In genomic region chr5:114383184-114383904, GRCm38 (mm10) we compare ENCODE assay signal across 9 mouse cellular contexts. TPM values are rescaled to one million over a fixed set of nuclear protein-coding genes. Genes with fewer than 3 reads are reported as not detected.
DNase-seq lines count a peak whose midpoint lies in the region; ATAC-seq and TF ChIP-seq lines count a peak whose summit lies in the region.
"Had no signal": no experiment of that assay in that cellular context is flagged by ENCODE, and none has a peak within 500 bp of the region (broad histone marks: within the 10 kb centered on the region; RNA-seq: fewer than 3 reads in every experiment).

No protein-coding gene starts in this region.

- H3K4me2 ChIP-seq in forebrain, postnatal 0 days (ENCODE audit: low read depth): no peak overlapping the region
- H3K4me2 ChIP-seq in forebrain, embryonic 16.5 days (ENCODE audit: low read length): no peak overlapping the region
- no peak overlapping the region for H3K4me2 ChIP-seq in midbrain, embryonic 11.5 days
- no peak overlapping the region for H3K4me2 ChIP-seq in midbrain, embryonic 15.5 days
- no peak overlapping the region for H3K4me2 ChIP-seq in lung, embryonic 14.5 days
- no peak overlapping the region for H3K4me2 ChIP-seq in hindbrain, embryonic 14.5 days (replicated peaks)
- H3K4me2 ChIP-seq: limb, embryonic 12.5 days had no signal

- H3K4me1 ChIP-seq in forebrain, postnatal 0 days (ENCODE audit: insufficient read depth): peaks cover 16% of the 10 kb centered on the region
- peaks cover 28% of the 10 kb centered on the region for H3K4me1 ChIP-seq in forebrain, embryonic 16.5 days (replicated peaks; ENCODE audit: control insufficient read depth, insufficient read depth, low read length)
- peaks cover 23% of the 10 kb centered on the region for H3K4me1 ChIP-seq in midbrain, embryonic 11.5 days (ENCODE audit: control insufficient read depth, insufficient read depth, low read length)
- H3K4me1 ChIP-seq in midbrain, embryonic 15.5 days: peaks cover 34% of the 10 kb centered on the region
- peaks cover 3% of the 10 kb centered on the region for H3K4me1 ChIP-seq in lung, embryonic 14.5 days (ENCODE audit: insufficient read depth)
- peaks cover 22% of the 10 kb centered on the region for H3K4me1 ChIP-seq in hindbrain, embryonic 14.5 days (replicated peaks; ENCODE audit: control insufficient read depth, insufficient read depth, low read length)

- 78% methylated on average over 9 of the region's 9 CpGs for WGBS in forebrain, postnatal 0 days
- WGBS in forebrain, embryonic 16.5 days: 75% methylated on average over 9 of the region's 9 CpGs
- 81% methylated on average over 9 of the region's 9 CpGs for WGBS in midbrain, embryonic 11.5 days
- 81% methylated on average over 9 of the region's 9 CpGs for WGBS in midbrain, embryonic 15.5 days
- WGBS in lung, embryonic 14.5 days: 70% methylated on average over 9 of the region's 9 CpGs
- 75% methylated on average over 9 of the region's 9 CpGs for WGBS in hindbrain, embryonic 14.5 days

- H3K9me3 ChIP-seq in forebrain, postnatal 0 days (ENCODE audit: low read length): no peaks in the 10 kb centered on the region
- H3K9me3 ChIP-seq in forebrain, embryonic 16.5 days (ENCODE audit: control insufficient read depth, low read length): no peaks in the 10 kb centered on the region
- H3K9me3 ChIP-seq in midbrain, embryonic 11.5 days (ENCODE audit: control insufficient read depth, low read length): no peaks in the 10 kb centered on the region
- H3K9me3 ChIP-seq in midbrain, embryonic 15.5 days: no peaks in the 10 kb centered on the region
- no peaks in the 10 kb centered on the region for H3K9me3 ChIP-seq in lung, embryonic 14.5 days (ENCODE audit: low read depth, low read length)
- H3K9me3 ChIP-seq in hindbrain, embryonic 14.5 days (ENCODE audit: control insufficient read depth, low read length): no peaks in the 10 kb centered on the region
- H3K9me3 ChIP-seq: limb, embryonic 12.5 days had no signal

- DNase-seq in forebrain, postnatal 0 days: peak; percentile 30
- peak; percentile 92 for DNase-seq in midbrain, embryonic 11.5 days (ENCODE audit: low spot score, missing footprints)
- DNase-seq in adipocyte (ENCODE audit: low spot score): peak; percentile 53
- peak; percentile 63 for DNase-seq in lung, embryonic 14.5 days
- DNase-seq in hindbrain, embryonic 14.5 days (ENCODE audit: low spot score): no peak

- no peak overlapping the region for H3K4me3 ChIP-seq in forebrain, postnatal 0 days (ENCODE audit: low read depth, low read length)
- no peak overlapping the region for H3K4me3 ChIP-seq in forebrain, embryonic 16.5 days (replicated peaks; ENCODE audit: low read length)
- H3K4me3 ChIP-seq in midbrain, embryonic 11.5 days (ENCODE audit: low read depth, low read length): no peak overlapping the region
- H3K4me3 ChIP-seq in midbrain, embryonic 15.5 days: no peak overlapping the region
- no peak overlapping the region for H3K4me3 ChIP-seq in lung, embryonic 14.5 days (ENCODE audit: low read depth, low read length)
- H3K4me3 ChIP-seq in hindbrain, embryonic 14.5 days (replicated peaks; ENCODE audit: low read length): no peak overlapping the region
- H3K4me3 ChIP-seq: limb, embryonic 12.5 days had no signal

- ATAC-seq in forebrain, postnatal 0 days: no peak
- no peak for ATAC-seq in forebrain, embryonic 16.5 days
- ATAC-seq in midbrain, embryonic 11.5 days (ENCODE audit: low FRiP score): no peak
- no peak for ATAC-seq in midbrain, embryonic 15.5 days (replicated peaks)
- ATAC-seq in lung, embryonic 14.5 days (ENCODE audit: insufficient read depth): no peak
- ATAC-seq in activated CD4-positive, CD25-positive, alpha-beta regulatory T cell, adult 4 months: no peak
- ATAC-seq in hindbrain, embryonic 14.5 days (ENCODE audit: low FRiP score): no peak

- no peaks in the 10 kb centered on the region for H3K27me3 ChIP-seq in forebrain, postnatal 0 days (ENCODE audit: insufficient read depth, low read length)
- no peaks in the 10 kb centered on the region for H3K27me3 ChIP-seq in forebrain, embryonic 16.5 days (replicated peaks; ENCODE audit: control insufficient read depth, insufficient read depth, low read length)
- no peaks in the 10 kb centered on the region for H3K27me3 ChIP-seq in midbrain, embryonic 11.5 days (ENCODE audit: control insufficient read depth, insufficient read depth, low read length)
- H3K27me3 ChIP-seq in midbrain, embryonic 15.5 days (replicated peaks): no peaks in the 10 kb centered on the region
- H3K27me3 ChIP-seq in lung, embryonic 14.5 days (ENCODE audit: insufficient read depth, low read length): no peaks in the 10 kb centered on the region
- H3K27me3 ChIP-seq in hindbrain, embryonic 14.5 days (ENCODE audit: control insufficient read depth, insufficient read depth, low read length): no peaks in the 10 kb centered on the region
- H3K27me3 ChIP-seq: limb, embryonic 12.5 days had no signal

- TF ChIP-seq CTCF in forebrain, postnatal 0 days (IDR thresholded peaks at IDR 0.05; ENCODE audit: low read depth): peak; percentile 74
- peak; percentile 75 for TF ChIP-seq CTCF in lung, embryonic 14.5 days (IDR thresholded peaks at IDR 0.05; ENCODE audit: low read depth)

- H3K9ac ChIP-seq in forebrain, postnatal 0 days: no peak overlapping the region
- H3K9ac ChIP-seq in forebrain, embryonic 16.5 days (replicated peaks; ENCODE audit: low read depth, low read length): no peak overlapping the region
- H3K9ac ChIP-seq in midbrain, embryonic 11.5 days (ENCODE audit: low read length): no peak overlapping the region
- no peak overlapping the region for H3K9ac ChIP-seq in midbrain, embryonic 15.5 days
- H3K9ac ChIP-seq in lung, embryonic 14.5 days: no peak overlapping the region
- H3K9ac ChIP-seq in hindbrain, embryonic 14.5 days: no peak overlapping the region
- H3K9ac ChIP-seq: limb, embryonic 12.5 days had no signal

- no peak overlapping the region for H3K27ac ChIP-seq in forebrain, postnatal 0 days (ENCODE audit: low read depth, low read length)
- H3K27ac ChIP-seq in forebrain, embryonic 16.5 days (ENCODE audit: low read length): no peak overlapping the region
- H3K27ac ChIP-seq in midbrain, embryonic 11.5 days (ENCODE audit: low read depth, low read length): no peak overlapping the region
- no peak overlapping the region for H3K27ac ChIP-seq in midbrain, embryonic 15.5 days
- no peak overlapping the region for H3K27ac ChIP-seq in lung, embryonic 14.5 days (ENCODE audit: low read depth)
- no peak overlapping the region for H3K27ac ChIP-seq in hindbrain, embryonic 14.5 days
- H3K27ac ChIP-seq: limb, embryonic 12.5 days had no signal

- peaks cover 33% of the 10 kb centered on the region for H3K36me3 ChIP-seq in forebrain, postnatal 0 days (ENCODE audit: insufficient read depth)
- H3K36me3 ChIP-seq in forebrain, embryonic 16.5 days (ENCODE audit: control insufficient read depth, insufficient read depth): peaks cover 10% of the 10 kb centered on the region
- H3K36me3 ChIP-seq in midbrain, embryonic 11.5 days (ENCODE audit: control insufficient read depth, insufficient read depth, low read length): peaks cover 13% of the 10 kb centered on the region
- H3K36me3 ChIP-seq in midbrain, embryonic 15.5 days (replicated peaks): peaks cover 22% of the 10 kb centered on the region; the same call in 1 of the 2 replicates
- H3K36me3 ChIP-seq in lung, embryonic 14.5 days (ENCODE audit: insufficient read depth): peaks cover 47% of the 10 kb centered on the region
- peaks cover 41% of the 10 kb centered on the region for H3K36me3 ChIP-seq in hindbrain, embryonic 14.5 days (replicated peaks; ENCODE audit: control insufficient read depth, insufficient read depth)

RNA-seq across cellular contexts. Expression of gene Ube3b, which starts 2.9 kb away (rescaled TPM):
- 45.1 and 46.8 TPM in 2 replicates for total RNA-seq in forebrain, postnatal 0 days (2014; rRNA removed)
- polyA plus RNA-seq in forebrain, postnatal 0 days (2015; fragmentation: Nextera tagmentation; extraction: Ambion mirVana): 31.0 and 35.2 TPM in 2 replicates
- 44.9 and 47.5 TPM in 2 replicates for polyA plus RNA-seq in forebrain, embryonic 16.5 days (2015; fragmentation: Nextera tagmentation; extraction: Ambion mirVana)
- polyA plus RNA-seq in midbrain, embryonic 11.5 days (2014; fragmentation: Nextera tagmentation; extraction: Ambion mirVana): 45.5 and 49.7 TPM in 2 replicates
- polyA plus RNA-seq in midbrain, embryonic 15.5 days (2015; fragmentation: Nextera tagmentation; extraction: Ambion mirVana): 41.3 and 41.4 TPM in 2 replicates
- 56.3 and 59.3 TPM in 2 replicates for polyA plus RNA-seq in lung, embryonic 14.5 days (2014; fragmentation: Nextera tagmentation; extraction: Ambion mirVana)
- 10 to 100 TPM; 20.5 to 28.7 TPM for polyA plus RNA-seq in activated CD4-positive, CD25-positive, alpha-beta regulatory T cell, adult 4 months (2017; shearing (Covaris generic))
- 45.9 and 48.2 TPM in 2 replicates for polyA plus RNA-seq in hindbrain, embryonic 14.5 days (2014; fragmentation: Nextera tagmentation; extraction: Ambion mirVana)

RNA-seq across cellular contexts. Expression of gene Kctd10, which starts 3.0 kb away (rescaled TPM):
- total RNA-seq in forebrain, postnatal 0 days (2014; rRNA removed): 61.6 and 63.0 TPM in 2 replicates
- 69.7 and 74.1 TPM in 2 replicates for polyA plus RNA-seq in forebrain, postnatal 0 days (2015; fragmentation: Nextera tagmentation; extraction: Ambion mirVana)
- 90.4 and 98.5 TPM in 2 replicates for polyA plus RNA-seq in forebrain, embryonic 16.5 days (2015; fragmentation: Nextera tagmentation; extraction: Ambion mirVana)
- 104 and 112 TPM in 2 replicates for polyA plus RNA-seq in midbrain, embryonic 11.5 days (2014; fragmentation: Nextera tagmentation; extraction: Ambion mirVana)
- polyA plus RNA-seq in midbrain, embryonic 15.5 days (2015; fragmentation: Nextera tagmentation; extraction: Ambion mirVana): 80.7 and 82.7 TPM in 2 replicates
- 140 and 144 TPM in 2 replicates for polyA plus RNA-seq in lung, embryonic 14.5 days (2014; fragmentation: Nextera tagmentation; extraction: Ambion mirVana)
- polyA plus RNA-seq in activated CD4-positive, CD25-positive, alpha-beta regulatory T cell, adult 4 months (2017; shearing (Covaris generic)): 10 to 100 TPM; 54.7 to 70.7 TPM
- polyA plus RNA-seq in hindbrain, embryonic 14.5 days (2014; fragmentation: Nextera tagmentation; extraction: Ambion mirVana): 60.9 and 67.9 TPM in 2 replicates
